Mouse (Mus musculus) left cerebral cortex, adult 8-10 months (tissue): ENCODE data around the gene Pcgf2. TPM values are rescaled to one million over a fixed set of nuclear protein-coding genes. Genes with fewer than 3 reads are reported as not detected.
A peak's percentile ranks its signal among the peaks of the same experiment; 100 is the strongest.
"Not testable (repeated sequence)": the region's sequence is repeated elsewhere in the genome, so short reads cannot be mapped to it uniquely, and the experiment has no call there.

Experiments used
- DNase-seq, 2 experiments: peaks; one replicate each; pipeline ENCODE4 v3.0.0; 2022; ENCODE audit warnings: low spot score in 2 of 2
- microRNA-seq, 2 experiments: library from miRNA; unstranded; fragments of <30 nt; microRNA quantifications; one replicate each; pipeline ENCODE4 v1.2.0; 2022
- total RNA-seq, 4 experiments: library from RNA; stranded (reverse); gene quantifications; 2 replicates each; pipeline ENCODE4 v1.2.4; 2022

The Pcgf2 gene
- total RNA-seq, 4 experiments from 2014 or later = 35.3 to 39.6 (median 37.6) TPM

DNA sequence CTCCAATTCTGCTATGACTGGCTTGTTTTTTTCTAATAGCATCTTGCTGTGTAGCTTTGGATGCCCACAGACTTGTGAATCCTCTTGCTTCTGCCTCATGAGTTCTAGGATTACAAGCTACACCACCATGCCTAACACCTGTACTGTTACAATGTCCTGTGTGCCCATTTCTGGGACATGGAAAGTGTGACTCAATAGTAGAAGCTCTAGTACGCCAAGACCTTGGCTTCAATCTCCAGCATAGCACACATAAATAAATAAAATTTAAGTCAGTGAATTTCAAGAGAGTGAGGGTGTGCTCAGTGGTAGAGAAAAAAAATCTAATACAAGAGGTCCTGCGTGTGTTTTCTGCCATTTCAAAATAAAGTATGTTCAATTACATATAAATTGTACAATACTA lies 46.1 kb downstream of the Pcgf2 start:
- no peak for DNase-seq

DNA sequence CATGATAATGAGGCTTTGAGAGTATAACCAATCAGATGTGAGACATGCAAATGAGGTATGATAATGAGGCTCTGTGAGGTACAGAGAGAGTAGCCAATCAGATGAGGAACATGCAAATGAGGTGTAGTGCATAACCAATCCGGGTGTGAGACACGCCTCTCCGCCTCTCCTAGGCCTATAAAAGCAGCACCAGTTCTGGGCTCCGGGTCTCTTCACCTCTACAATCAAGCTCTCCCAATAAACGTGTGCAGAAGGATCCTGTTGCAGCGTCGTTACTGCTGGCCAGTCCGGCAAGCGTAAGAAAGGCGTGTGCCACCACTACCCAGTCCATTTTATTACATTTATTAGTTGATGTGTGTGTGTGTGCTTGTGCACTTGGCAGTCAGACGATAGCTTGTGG lies 46.9 kb downstream of the Pcgf2 start:
- DNase-seq = not testable (repeated sequence)

DNA sequence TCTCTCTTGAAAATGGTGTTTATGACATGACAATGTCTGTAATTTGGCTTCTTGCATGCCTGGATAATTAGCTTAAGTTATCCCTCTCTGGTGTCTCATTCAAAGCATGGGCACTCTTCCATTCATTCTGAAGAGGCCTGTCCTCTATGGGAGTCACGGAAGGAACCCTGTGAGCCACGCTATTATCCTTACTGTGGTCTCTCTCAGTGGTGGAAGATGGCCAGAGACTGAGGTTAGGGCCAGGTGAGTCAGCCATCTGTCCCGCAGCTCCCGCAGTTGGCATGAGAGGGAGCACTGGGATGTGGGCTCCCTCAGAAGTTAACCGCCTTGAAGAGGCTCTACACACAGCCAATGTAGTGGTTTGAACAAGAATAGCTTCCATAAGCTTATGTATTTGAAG lies 50.0 kb downstream of the Pcgf2 start:
- no peak for DNase-seq

DNA sequence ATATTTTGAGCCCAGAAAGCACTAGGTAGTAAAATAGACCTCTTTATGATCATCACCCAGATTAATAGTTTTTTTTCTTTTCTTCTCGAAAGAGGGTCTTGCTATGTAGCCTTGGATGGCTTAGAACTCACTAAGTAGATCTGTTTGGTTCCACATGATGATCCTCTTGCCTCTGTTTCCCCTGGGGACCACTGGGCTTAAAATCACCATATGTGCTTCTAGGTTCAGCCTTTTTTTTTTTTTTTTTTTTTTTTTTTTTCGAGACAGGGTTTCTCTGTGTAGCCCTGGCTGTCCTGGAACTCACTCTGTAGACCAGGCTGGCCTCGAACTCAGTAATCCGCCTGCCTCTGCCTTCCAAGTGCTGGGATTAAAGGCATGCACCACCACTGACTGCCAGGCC lies 51.8 kb downstream of the Pcgf2 start:
- not testable (repeated sequence) for DNase-seq

DNA sequence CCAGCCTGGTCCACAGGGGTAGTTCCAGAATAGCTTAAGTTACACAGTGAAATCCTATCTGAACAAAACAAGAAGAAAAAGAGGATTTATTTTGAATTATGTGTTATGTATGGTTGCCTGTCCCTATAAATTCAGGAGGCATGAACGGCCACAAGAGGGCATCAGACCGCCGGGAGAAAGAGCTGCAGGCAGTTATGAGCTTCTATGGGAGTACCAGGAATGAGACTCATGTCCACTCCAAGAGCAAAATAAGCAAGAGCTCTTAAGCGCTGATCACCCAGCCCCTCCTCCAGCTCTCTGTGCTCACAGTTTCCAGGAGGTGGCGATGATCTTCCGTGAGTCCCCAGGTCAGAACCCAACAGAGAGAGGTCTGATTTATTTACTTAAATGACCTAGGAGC lies 55.5 kb downstream of the Pcgf2 start:
- no peak for DNase-seq

DNA sequence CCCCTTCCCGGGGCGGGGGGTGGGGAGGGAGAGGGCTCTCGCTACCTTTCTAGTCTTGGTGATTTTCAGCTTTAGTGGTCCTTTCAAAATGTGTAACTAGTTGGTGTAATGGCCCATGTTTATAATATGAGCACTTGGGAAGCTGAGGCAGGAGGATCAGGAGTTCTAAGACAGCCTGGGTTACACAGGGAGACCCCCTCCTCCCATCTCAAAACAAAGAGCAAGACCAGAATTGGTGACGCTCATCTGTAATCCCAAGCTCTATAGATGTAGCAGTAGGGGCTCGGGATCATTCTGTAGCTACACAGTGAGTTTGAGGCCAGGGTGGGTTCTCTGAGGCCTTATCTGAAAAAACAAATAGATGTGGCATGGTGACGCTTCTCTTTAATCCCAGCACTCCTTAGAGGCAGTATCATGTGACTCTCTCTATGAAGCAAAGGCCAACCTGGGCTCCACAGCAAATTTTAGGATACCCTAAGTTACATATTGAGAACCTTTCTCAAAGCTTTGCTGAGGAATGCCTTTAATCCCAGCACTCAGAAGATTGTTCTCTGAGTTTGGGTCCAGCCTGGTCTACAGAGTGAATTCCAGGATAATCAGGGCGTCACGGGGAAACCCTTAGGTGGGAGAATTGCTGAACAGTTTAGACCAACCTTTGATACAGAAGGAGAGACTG lies 56.8 kb downstream of the Pcgf2 start:
- no peak for DNase-seq

DNA sequence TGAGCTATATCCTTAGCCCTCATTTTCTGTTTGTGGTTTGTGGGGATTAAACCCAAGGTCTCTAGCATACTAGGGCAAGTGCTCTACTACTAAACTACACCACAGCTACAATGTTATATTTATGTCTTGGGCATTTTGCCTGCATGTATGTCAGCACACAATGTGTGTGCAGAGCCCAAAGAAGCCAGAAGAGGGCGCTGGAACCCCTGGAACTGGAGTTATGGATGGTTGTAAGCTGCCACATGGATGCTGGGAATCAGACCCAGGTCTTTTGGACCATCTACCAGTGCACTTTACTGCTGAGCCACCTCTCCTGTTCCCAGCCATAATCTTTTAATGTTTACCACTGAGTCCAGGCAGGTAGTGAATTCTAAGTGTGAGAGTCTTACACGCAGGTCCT lies 57.6 kb downstream of the Pcgf2 start:
- DNase-seq = no peak

DNA sequence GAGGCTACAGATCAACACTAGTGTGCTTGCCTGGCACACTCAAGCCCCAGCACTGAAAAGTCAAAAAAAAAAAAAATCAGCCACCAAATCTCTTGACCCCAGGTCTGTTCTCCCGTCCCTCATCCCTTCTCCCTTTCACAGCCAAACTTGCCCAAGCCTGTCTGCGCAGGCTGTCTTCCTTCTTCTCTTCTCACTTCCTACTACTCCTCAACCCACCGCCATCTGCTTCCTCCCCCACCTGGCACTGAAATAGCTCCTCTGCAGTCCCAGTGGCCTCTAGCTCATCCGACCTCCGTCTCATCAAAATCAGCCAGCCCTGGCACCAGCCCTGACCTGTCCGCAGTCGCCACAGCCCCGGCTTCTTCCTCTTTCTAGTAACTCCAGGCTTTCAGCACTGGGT lies 58.6 kb downstream of the Pcgf2 start:
- peak in 1 of 2 experiments; percentile 78 for DNase-seq

Small RNA genes lying within 50 kb of the gene (microRNA-seq; reads per million reads assigned to microRNA genes)
- gene Gm24158 (0.66 to 1.1 reads per million in 2 experiments), gene Mir6927 (0.44 to 0.84 reads per million in 2 experiments), gene Mir8102 (0.66 to 0.84 reads per million in 2 experiments)

Other genes with a start within 250 kb of the Pcgf2 start
- gene 4933428G20Rik, start 200.2 kb downstream of the Pcgf2 start, total RNA-seq = not detected
- 100 to 1,000 TPM; 255 to 270 (median 262) TPM for gene Srcin1, start 124.3 kb downstream of the Pcgf2 start, total RNA-seq
- gene Epop, start 70.8 kb downstream of the Pcgf2 start, total RNA-seq = 10 to 100 TPM; 65.6 to 80.8 (median 72.9) TPM
- gene Mllt6, start 37.1 kb downstream of the Pcgf2 start, total RNA-seq = 100 to 1,000 TPM; 141 to 184 (median 161) TPM
- gene Cisd3, start 14.7 kb downstream of the Pcgf2 start, total RNA-seq = 10 to 100 TPM; 44.0 to 61.2 (median 54.6) TPM
- gene Psmb3, start 2.9 kb upstream of the Pcgf2 start, total RNA-seq = 100 to 1,000 TPM; 117 to 140 (median 132) TPM
- gene Pip4k2b, start 44.2 kb upstream of the Pcgf2 start, total RNA-seq = 100 to 1,000 TPM; 109 to 123 (median 110) TPM
- 10 to 100 TPM; 17.0 to 20.6 (median 19.1) TPM for gene Cwc25, start 66.1 kb upstream of the Pcgf2 start, total RNA-seq
- gene 1700001P01Rik, start 75.4 kb upstream of the Pcgf2 start, total RNA-seq = 1 to 10 TPM in 1 of 4 experiments, under 1 TPM in 2, not detected in 1; 0.65 to 1.2 (median 0.84) TPM
- 100 to 1,000 TPM; 331 to 461 (median 392) TPM for gene Rpl23, start 81.9 kb upstream of the Pcgf2 start, total RNA-seq
- gene Lasp1, start 98.5 kb upstream of the Pcgf2 start, total RNA-seq = 100 to 1,000 TPM; 138 to 169 (median 155) TPM
- gene B230217C12Rik, start 140.3 kb upstream of the Pcgf2 start, total RNA-seq = 10 to 100 TPM; 73.0 to 83.2 (median 79.8) TPM
- 1 to 10 TPM; 2.1 to 3.2 (median 2.9) TPM for gene Fbxo47, start 183.7 kb upstream of the Pcgf2 start, total RNA-seq